Mouse (Mus musculus) brain, embryonic 14.5 days (tissue): ENCODE results near the gene Gm5148.

Source experiments
- CTCF ChIP-seq: fragments of 200-500 bp; IDR thresholded peaks from 2 replicates; pipeline ENCODE4 v1.5.1; 2012; ENCODE audit warnings: inconsistent platforms, mild to moderate bottlenecking, moderate library complexity, borderline replicate concordance; ENCODE audit not compliant: insufficient read depth, insufficient read length; ENCODE audit errors: extremely low read depth
- POLR2A ChIP-seq: fragments of 200-500 bp; IDR thresholded peaks from 2 replicates; pipeline ENCODE4 v1.6.1; 2012; ENCODE audit warnings: mild to moderate bottlenecking, inconsistent platforms, borderline replicate concordance; ENCODE audit not compliant: poor library complexity, insufficient read depth, insufficient read length, severe bottlenecking; ENCODE audit errors: extremely low read depth

DNA sequence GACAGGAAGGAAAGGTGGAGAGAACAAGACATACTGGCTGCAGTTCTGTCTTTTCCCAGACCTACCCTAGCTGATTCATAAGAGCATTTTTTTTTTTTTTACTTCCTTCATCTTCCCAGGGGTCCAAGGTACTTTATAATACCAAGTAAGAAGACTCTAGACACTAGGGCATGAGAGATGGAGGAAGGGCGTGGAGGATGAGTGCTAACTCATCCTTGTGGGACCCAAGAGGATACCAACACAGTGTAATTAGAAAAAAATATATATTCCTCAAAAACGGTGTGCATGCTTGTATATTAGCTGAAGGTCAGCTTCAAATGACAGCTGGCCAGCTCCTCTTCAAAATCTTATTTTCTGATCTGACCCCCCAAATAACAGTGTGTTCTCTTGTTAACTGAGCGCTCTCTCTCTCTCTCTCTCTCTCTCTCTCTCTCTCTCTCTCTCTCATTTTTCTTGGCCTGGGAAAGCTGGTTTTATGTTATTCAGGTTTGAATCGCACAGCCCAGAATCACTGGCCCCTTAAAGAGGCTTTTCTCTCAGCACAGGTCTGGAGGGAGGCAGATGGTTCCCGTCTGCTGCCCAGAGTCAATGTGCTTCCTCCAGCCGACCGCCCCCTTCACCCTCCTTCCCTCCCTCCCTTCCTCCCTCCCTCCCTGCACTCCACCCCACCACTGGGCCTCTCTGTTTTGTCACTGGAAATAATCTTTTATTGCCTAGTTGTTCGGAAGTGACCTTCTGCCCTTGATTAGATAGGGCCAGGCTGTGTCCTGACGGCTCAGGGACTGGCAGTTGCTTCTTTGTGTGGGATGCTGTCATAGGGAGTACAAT lies 57.8 kb downstream of the Gm5148 start:
- TF ChIP-seq POLR2A (no peak), CTCF (no peak)
